Mouse (Mus musculus): ENCODE results near the gene Psmb10.
A peak's percentile ranks its signal among the peaks of the same experiment; 100 is the strongest.
"Not testable (repeated sequence)": the region's sequence is repeated elsewhere in the genome, so short reads cannot be mapped to it uniquely, and the experiment has no call there.

Gene Psmb10

DNA sequence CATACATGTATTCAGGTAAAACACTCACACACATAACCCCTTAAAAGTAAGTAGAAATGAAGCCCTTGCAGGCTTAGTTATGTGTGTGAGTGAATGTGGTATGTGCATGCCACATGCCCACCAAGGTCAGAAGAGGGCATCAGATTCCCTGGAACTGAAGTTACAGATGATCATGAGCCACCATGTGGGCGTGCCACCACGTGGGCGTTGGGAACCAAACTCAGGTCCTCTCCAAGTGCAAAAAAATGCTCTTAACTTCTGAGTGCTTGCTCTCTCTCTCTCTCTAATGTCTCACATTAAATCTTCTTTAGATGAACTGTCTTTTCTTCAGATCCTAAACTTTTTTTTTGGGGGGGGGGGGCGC lies at the start of gene Psmb10:
TSS of gene Psmb10 (minus strand) at position 139 of the 364 bp plus-strand sequence.
- DNase-seq: peak; percentile 45

DNA sequence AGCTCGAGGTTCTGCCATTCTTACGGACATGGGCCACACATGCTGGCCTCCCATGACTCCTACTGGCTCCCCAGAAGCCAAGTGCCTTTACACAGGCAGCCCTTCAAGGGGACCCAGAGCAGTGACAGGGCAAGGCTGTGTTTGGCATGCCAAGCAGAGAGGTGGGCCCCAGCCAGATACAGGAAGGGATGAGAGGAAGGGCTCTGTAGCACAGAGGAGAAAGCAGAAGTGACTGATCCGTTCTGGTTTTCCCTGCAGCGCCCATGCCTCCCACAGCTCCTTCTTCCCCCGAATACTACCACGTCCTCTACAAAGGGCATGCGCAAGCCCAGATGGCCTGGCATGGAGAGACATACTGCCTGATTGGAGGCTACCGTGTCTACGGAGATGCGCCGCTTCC lies 45.2 kb upstream of the Psmb10 start:
- not testable (repeated sequence) for DNase-seq

DNA sequence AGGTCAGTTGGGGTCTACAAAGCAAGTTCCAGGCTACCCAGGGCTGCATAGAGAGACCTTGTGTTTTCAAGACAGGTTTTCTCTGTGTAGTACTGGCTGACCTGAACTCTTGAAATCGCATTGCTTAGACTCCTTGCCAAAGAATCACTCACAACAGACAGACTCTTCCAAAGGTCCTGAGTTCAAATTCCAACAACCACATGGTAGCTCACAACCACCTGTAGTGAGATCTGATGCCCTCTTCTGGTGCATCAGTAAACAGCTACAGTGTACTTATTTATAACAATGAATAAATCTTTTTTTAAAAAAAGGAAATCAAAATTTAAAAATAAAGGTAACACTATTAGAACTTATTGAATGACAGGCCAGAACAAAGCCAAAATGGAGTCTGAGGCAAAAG lies 42.9 kb upstream of the Psmb10 start:
- DNase-seq: no peak

DNA sequence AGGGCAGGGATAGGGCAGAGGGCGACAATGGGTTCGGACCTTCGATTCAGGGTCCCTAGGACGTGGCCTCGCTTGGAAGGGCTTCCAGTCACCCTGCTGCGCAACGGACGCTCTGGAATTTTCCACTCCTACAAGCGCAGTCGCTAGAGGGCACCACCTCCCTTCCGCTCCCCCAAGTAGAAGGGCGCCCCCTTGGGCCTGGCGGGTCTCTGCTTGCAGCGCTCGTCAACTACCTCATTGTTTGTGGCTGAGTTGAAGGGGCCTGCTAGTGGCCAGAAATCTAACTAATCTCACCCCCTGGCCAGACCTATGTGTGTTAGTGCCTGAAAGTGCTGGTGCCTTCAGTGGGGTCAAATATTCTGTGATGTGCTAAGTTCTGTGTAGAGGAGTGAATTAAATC lies 41.1 kb upstream of the Psmb10 start, which contains the start of gene Dpep3:
TSS of gene Dpep3 (minus strand) at position 105 of the 400 bp plus-strand sequence.
- DNase-seq: no peak

DNA sequence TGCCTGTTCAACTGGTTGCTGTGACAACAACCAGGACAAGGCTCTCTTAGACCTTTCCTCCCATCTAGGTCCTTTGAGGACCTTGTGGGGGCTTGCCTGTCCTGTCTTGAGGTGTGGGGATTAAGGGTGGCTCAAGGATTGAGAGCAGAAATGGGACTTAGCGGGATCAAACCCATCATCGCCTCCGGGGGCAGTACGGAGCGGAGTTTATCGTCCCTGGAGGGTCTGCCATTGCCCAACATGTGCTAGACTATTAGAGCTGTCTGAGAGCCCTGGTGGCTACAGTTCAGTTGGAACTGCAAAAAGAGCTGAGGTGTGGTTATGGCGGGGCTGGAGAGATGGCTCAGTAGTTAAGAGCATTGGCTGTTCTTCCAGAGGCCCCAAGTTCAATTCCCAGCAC lies 37.1 kb upstream of the Psmb10 start:
- DNase-seq: no peak

DNA sequence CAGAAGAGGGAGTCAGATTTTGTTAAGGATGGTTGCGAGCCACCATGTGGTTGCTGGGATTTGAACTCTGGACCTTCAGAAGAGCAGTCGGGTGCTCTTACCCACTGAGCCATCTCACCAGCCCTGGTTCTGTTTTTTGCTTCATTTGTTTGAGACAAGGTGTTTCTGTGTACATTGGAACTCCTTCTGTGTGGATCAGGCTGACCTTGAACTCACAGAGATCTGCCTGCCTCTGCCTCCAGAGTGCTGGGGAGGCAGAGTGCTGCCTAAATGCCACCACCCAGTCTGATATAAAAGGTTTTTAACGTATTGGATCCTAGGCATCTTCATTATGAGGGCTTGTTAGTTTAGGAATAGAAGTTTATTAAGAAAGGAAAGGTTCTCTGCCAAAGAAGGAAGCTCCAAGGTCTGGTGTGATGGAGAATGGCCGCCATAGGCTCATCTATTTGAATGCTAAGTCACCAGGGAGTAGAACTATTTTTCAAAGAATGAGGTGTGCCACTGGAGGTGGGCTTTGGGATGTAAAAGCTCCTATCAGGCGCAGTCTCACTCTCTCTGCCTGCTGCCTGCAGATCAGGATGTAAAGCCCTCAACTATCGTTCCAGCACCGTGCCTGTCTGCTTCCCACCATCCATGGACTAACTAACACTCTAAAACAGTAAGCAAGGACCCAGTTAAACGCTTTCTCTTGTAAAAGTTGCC lies 32.9 kb upstream of the Psmb10 start:
- DNase-seq: no peak

DNA sequence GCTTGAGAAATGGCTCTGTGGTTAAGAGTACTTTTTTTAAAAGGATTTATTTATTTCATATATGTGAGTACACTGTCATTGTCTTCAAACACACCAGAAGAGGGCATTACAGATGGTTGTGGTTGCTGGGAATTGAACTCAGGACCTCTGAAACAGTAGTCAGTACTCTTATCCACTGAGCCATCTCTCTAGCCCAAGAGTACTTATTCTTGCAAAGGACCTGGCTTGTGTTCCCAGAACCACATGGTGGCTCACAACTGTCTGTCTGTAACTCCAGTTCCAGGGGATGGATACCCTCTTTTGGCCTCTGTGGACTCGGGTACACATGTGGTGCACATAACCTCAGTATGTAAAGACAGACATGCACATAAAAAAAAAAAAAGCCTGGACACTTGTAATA lies 31.1 kb upstream of the Psmb10 start:
- DNase-seq: no peak

DNA sequence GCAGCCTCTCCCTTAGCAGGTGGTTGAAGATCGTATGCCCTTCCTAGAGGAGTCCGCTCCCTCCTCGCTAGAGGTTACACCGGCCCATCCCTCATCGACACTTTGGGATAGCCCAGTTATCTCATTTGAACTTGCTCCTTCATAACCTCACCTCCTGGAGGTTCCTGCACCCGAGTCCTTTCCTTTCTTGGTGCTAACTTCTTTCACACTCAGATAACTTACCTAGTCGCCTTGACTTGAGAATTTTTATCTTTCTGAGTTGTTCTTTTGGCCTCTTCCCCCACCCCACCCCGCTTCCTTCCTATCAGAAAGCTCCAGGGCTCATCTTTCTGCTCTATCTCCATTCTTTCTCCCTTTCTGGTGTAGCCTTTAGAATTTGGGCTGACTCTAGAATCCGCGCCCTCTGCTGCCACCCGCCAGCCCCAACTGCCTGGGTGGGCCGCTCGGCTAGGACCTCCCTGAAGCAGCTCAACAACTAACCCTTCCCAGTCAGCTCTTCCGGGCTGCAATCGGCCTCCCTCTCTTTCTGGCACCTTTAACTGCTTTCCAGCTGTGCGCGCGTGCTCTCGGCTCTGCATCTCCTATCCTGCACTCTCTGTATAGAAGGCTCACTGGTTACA lies 28.6 kb upstream of the Psmb10 start:
- DNase-seq: no peak

DNA sequence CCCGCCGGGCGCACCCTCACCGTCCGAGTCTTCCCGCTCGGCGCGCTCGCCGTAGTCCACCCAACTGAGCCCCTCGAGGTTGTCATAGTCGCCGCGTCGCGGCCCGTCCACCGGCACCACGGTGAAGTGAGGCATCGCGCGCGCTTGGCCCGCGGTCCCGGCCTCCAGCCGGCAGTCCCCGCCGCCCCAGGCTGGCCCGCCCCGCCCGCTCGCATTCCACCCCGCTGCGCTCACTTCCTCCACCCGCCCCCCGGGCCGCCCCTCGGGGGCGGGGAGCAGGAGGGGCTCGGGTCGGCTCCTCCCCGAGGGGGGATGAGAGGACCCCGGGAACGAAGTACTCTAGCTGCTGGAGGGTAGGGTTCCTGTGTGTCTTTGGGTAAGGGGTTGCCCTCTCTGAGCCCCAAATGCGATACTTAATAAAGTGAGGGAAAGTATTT lies 27.7 kb upstream of the Psmb10 start, which contains the start of gene Slc12a4:
TSS of gene Slc12a4 (minus strand) at position 193 of the 437 bp plus-strand sequence.
- DNase-seq: peak; percentile 89

DNA sequence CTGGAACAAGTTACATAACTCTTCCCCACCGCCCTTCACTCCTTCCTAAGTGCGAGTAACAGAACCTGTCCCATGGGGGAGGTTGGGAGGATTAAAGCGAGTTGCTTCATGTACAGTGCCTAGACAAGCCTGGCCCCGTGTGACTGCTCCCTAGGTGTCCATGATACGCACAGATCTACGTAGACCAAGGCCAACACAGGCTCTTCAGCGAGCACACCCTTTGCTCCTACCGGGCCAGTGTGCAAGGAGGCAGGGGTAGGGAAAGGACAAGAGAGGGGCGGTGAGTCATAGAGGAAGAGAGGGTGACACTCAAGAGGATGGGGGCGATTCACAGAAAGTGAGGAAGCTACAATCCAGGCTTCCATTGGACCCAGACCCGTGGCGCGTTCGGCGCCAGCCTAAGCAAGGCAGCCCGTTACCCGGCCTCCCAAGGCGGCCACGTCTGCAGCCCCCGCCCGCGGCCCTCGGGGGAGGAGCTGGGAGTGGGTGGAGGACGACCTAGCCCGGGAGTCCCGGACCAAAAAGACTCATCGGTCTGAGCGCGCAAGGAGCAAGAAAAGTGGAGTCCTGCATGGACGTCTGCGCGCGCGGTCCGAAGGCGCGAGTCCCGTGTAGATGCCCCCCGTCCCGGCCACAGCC lies 27.1 kb upstream of the Psmb10 start:
- DNase-seq: peak; percentile 64

DNA sequence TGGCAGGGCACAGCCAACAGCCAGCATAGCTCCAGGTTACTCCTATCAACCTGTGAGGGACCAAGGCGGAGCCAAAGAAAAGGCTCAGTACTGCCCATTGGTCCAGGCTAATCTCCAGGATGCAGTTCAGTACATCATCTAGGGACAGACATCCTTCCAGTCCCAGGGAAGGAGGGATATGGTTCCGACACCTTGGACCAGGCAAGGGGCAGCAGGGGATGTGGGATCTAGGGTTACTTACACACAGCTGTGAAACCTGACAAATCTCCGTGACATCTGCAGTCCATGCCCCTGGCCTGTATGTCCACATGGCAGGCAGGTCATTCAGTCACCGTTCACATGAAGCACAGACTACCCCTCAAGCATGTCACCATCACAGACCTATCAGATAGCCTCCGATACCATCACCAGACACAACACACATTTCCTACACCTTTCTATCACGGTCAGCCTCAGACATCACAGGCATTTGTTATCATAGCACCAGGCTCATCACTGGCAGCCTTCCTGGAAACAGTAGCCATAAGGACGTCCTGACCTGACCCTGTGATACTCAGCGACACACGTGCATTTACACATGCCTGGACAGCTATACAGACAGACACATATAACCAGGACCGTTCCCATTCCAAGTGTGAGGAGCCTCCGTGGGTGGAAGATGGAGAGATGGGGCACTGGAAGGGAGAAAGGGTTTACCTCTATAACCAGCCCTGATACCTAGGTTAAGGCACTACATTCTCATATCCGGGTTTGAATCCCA lies 26.4 kb upstream of the Psmb10 start:
- DNase-seq: no peak

DNA sequence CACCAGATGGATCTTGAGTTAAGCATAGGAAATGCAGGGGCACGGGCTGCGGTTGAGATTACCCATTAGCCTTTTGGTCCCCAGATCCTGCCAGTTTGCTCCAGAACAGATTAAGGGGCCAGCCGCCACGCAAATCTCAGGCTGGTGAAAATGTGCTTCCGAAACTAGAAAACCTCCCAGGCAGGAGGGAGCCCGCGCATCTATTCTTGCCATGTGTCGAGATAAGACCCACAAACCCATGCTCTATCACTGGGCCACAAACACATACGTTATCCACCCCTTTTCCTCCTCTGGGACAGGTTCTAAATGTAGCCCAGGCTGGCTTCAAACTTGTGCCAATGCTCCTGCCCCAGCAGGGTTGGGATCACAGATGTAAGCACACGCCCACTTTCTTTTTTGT lies 23.3 kb upstream of the Psmb10 start:
- no peak for DNase-seq

DNA sequence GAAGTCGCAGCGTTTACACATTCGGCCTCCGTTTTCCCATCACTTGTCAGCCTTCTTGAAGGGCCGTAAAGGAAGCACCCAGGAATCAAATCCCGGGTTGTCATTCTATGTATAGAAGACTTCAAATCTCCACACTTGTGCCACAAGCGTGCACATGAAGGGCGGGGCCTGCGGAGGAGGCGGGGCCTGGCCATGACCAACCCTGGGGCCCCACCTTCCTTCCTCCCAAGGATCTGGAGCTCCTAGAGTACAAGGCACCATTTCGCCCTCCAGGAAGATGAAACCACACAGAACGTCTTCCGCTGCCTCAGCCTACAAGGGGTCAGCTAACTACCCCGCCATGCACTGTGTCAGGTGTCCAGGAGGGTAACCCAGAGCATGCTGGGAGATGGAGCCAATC lies 22.9 kb upstream of the Psmb10 start:
- no peak for DNase-seq

DNA sequence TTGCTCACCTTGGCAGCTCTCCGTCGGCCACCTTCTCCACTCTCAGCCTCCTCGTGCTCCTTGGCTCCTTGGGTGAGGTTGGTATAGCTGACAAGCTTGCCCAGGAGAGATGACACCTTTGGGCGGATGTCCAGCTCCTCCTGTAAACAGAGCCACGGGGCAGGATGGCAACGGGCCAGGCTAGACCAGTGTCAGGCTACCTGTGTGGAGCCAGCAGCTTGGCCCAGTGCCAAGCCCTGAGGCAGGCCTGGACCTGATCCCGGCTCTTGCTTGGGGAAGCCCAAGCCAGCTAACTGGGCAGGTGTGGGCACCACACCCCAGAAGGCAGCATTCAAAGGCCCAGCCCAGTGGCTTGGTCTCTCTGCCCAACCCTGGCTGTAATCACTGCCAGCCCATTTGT lies 21.1 kb upstream of the Psmb10 start:
- peak; percentile 90 for DNase-seq

DNA sequence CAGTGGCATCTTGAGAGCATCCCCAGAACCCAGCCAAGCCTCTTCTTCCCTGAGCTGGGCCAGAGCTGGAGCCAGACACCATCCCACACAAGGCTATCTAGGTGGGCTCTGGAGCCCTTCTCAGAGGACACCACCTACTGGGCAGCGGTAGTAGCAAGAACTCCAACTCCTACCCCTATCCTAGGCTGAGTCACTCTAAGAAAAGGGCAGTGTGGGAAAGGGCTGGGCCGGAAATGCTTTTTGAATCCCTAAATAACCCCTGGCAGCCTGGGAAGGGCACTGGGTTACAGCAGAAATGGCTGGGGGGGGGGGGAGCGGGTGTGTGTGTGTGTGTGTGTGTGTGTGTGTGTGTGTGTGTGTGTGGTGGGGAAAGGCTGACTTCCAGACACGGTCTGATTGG lies 19.6 kb upstream of the Psmb10 start:
- DNase-seq: peak; percentile 81

DNA sequence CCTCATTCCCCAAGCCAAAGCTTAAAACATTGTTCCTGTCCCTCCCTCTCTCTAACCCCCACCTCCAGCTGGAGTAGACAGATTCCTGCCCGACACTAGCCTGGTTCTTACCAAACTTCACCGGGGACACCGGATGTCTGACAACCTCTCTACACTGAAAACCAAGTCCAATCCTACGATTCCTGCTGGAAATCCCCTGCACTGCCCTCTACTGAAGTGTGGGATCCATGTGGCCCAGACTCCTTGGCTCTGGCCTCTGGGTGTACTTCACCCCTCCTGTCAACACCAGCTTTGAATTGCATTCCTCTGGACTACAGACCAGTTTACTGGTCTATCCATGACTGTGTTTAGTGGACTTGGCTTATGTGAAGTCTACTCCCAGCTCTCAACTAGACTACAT lies 18.3 kb upstream of the Psmb10 start:
- DNase-seq: no peak

DNA sequence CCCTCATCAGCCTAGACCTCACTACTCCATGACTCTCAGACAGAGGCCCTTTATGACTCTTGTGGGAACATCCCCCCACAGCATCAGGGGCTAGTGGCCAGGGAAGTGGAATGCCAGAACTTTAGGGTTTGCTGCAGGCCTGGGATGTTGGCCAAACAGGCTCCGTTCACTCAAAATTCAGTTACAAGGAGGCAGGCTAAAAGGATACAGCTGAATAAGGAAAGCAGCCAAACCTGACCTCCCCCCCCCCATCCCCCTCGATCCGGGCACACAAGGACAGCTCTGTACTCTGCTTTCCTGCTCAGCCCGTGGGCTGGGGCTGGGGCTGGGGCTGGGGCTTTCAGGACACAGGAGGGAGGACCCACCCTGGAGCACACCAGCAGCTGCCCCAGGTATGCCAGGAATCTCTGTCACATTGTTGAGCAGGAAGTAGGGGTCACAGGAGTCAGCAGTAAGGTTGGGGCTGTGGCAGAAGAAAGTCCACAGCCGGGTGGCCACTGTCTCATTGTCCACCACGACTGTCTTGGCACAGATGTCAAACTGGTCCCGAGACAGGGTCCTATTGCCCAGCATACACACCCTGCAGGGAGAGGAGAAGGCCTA lies 12.9 kb upstream of the Psmb10 start:
- DNase-seq: peak; percentile 72

DNA sequence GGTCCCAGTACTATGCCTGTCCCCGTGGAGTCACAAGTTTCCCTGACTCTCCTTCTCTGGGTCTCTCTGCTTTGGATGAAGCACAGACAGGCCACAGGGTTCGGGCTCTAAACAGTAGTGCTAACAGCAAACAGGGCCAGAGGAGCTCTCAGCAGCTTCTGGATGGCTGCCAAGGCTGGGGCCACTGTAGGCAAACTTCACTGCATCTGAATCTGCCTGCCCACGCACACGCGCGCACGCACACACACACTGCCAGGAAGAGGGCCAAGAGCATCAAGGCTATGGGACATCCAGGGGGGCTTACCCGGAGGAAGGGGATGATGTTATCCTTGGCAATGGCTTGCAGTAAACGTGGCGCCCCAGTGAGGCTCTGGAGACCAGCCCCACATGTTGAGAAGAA lies 11.1 kb upstream of the Psmb10 start:
- peak; percentile 72 for DNase-seq

DNA sequence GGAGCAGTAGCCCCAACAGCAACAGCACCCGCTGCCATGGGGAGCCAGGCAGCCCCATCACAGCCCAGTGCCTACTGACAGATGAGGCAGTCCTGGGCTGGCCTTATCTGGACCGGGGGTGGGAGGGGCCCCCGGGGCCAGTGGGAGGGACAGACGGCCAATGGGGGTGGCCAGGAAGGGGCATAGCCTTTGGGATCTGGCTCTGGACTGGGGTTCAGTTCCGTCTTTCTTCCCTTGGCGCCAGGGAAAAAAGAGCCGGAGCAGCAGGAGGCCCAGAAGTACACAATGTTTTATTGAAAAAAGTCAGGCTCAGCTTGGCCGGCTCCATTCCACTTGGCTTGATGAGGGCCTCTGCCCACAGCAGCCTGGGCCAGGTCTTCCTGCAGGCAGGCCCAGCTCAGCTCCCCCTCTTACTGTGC lies 5.1 kb upstream of the Psmb10 start, which contains the start of gene Lcat:
TSS of gene Lcat (minus strand) at position 62 of the 419 bp plus-strand sequence.
- DNase-seq: no peak

DNA sequence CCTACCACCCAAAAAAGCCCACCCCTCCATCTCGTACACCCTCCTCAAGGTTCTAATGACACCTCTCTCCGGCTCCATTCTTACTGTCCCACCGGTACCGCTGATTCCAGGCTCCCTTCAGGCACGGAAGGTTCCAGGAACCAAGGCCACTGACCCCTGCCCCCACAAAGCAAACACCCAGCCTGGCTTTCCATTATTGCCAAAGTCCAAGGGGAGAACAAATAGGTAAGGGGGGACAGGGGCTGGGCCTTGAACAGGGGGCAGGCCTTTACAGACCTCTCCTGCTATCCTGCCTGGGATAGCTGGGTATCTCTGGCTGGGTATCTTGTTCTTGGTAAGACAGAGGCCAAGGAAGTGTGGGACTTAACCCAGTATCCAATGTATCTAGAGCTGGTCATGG lies 4.3 kb upstream of the Psmb10 start:
- no peak for DNase-seq

DNA sequence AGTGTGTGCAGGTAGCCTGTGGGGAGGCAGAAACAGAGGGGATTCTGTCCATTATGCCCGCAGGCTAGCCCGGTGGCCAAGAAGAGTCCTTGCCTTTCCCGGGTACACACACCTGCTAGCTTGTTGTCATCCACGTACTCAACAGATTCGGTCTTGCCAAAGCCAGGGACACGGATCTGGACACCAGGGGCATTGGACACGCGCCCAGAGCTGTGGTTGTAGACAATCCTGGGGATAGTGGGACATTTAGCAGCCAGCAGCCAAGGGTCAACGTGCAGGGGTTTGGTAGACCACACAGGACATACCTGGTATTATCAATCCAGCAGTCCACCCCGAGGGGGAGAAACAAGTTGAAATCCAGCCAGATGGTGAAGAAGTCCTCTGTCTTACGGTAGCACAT lies 3.8 kb upstream of the Psmb10 start:
- no peak for DNase-seq

DNA sequence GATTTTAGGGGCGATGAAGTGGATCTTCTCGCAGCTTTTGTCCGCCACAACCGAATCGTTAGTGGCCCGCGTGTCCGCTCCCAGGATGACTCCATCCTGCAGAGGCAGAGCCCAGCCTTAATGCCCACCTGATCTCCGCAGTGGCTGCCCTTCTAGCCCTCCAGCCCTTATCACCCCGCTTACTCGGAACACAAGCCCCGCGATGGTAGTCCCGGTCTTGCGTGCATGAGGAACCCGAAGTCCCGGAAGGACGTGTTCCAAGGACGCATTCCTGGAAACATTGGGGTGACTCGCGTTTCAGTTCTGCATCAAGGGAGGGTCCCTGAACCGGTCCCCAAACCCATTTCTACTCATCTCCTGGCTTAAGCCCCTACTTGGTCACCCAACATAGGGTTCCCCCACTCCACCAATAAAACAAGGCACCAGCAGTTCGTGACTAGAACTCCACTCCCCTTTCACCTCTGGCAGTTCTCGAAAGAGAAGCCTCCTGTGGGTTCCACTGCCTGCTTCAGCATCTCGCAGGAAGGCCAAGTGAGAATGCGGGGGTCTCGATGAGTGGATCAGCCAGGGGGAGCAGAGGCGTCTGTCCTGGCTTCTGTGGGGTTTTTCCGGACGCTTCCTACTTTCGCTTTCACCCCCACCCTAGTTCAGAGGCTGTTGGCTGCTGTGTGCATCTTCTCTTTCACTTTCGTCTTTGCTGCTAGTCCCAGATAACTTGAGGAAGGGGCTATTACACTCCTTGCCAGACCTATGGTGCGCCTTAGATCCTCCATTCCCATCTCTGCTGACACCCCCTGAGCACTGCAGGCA lies 543 bp downstream of the Psmb10 start:
- DNase-seq: peak; percentile 60

All from kidney, postnatal 14 days (tissue).